Mouse (Mus musculus) embryonic fibroblast, embryonic 13.5 days (primary cell): ENCODE measurements around the gene Plac8.

Source experiments
- CTCF ChIP-seq: IDR thresholded peaks from 2 replicates; pipeline ENCODE4 v1.5.1; 2011; ENCODE audit warnings: mild to moderate bottlenecking, control low read depth, low read length, moderate library complexity, borderline replicate concordance; ENCODE audit not compliant: insufficient read depth
- POLR2A ChIP-seq: IDR thresholded peaks from 2 replicates; pipeline ENCODE4 v1.6.1; 2011; ENCODE audit warnings: low read depth, mild to moderate bottlenecking, control low read depth, low read length, moderate library complexity

DNA sequence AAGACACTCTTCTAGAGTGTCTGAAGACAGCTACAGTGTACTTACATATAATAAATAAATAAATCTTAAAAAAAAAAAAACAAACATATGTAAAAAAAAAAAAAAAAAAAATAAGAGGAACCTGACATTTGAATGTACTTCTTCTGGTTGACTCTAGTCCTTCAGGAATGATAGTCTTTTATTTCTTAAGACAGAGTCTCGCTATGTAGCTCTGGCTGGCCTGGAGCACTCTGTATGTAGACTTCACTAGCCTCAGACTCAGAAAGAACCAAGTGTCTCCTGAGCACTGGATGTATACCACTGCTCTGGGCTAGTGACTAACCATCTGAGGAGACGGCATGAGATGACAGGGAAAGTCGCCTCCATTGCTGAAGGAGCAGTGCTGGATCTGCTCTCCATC is 13.6 kb upstream of the Plac8 start:
- TF ChIP-seq CTCF (no peak), POLR2A (no peak)
